Mouse (Mus musculus): ENCODE measurements around the gene Dusp28. TPM values are rescaled to one million over a fixed set of nuclear protein-coding genes. Genes with fewer than 3 reads are reported as not detected.

Dusp28 gene
- polyA plus RNA-seq, 1 experiment from 2014 or later, result 17.3 TPM

GRCm38 (mm10) chr1:92933611-92934010 is 26.8 kb downstream of the Dusp28 start:
- Histone ChIP-seq H3K9me3 (ENCODE audit: control insufficient read depth, low read length) (no peaks in the 10 kb centered on the region), H3K27me3 (replicated peaks; ENCODE audit: control insufficient read depth, insufficient read depth, low read length) (no peaks in the 10 kb centered on the region), H3K27ac (ENCODE audit: low read depth, low read length) (peak overlapping the region; percentile 99), H3K36me3 (ENCODE audit: control insufficient read depth, insufficient read depth, low read length) (peaks cover 3% of the 10 kb centered on the region), H3K4me3 (ENCODE audit: low read length) (peak overlapping the region; percentile 89), H3K9ac (ENCODE audit: low read depth, low read length) (peak overlapping the region; percentile 82), H3K4me2 (ENCODE audit: low read length) (peak overlapping the region; percentile 77), H3K4me1 (ENCODE audit: control insufficient read depth, insufficient read depth, low read depth, low read length) (peaks cover 23% of the 10 kb centered on the region)
- 76% methylated on average over 4 of the region's 4 CpGs for WGBS
- no peak for ATAC-seq

- Histone ChIP-seq H3K27ac (ENCODE audit: low read depth, low read length) (peak within 1 kb of the TSS; percentile 99), H3K36me3 (ENCODE audit: control insufficient read depth, insufficient read depth, low read length) (peaks cover 10% of the 10 kb centered on the region), H3K4me2 (ENCODE audit: low read length) (peak within 1 kb of the TSS; percentile 77), H3K9ac (ENCODE audit: low read depth, low read length) (peak within 1 kb of the TSS; percentile 82), H3K4me1 (ENCODE audit: control insufficient read depth, insufficient read depth, low read depth, low read length) (peaks cover 23% of the 10 kb centered on the region), H3K4me3 (ENCODE audit: low read length) (peak within 1 kb of the TSS; percentile 89), H3K27me3 (replicated peaks; ENCODE audit: control insufficient read depth, insufficient read depth, low read length) (no peaks in the 10 kb centered on the region), H3K9me3 (ENCODE audit: control insufficient read depth, low read length) (no peaks in the 10 kb centered on the region)
- WGBS, result under 1% methylated on average over 45 of the region's 45 CpGs
- ATAC-seq, result peak; percentile 100
Observed at GRCm38 (mm10) chr1:92934182-92934827, 27.5 kb downstream of the Dusp28 start, which contains the start of gene Capn10. Capn10 (plus strand) TSS chr1:92934376.

- WGBS, result 16% methylated on average over 10 of the region's 10 CpGs
- H3K4me3 ChIP-seq (ENCODE audit: low read length), result peak overlapping the region; percentile 89
- no peaks in the 10 kb centered on the region for H3K9me3 ChIP-seq (ENCODE audit: control insufficient read depth, low read length)
- peaks cover 23% of the 10 kb centered on the region for H3K4me1 ChIP-seq (ENCODE audit: control insufficient read depth, insufficient read depth, low read depth, low read length)
- H3K4me2 ChIP-seq (ENCODE audit: low read length), result peak overlapping the region; percentile 77
- H3K27ac ChIP-seq (ENCODE audit: low read depth, low read length), result peak overlapping the region; percentile 99
- H3K36me3 ChIP-seq (ENCODE audit: control insufficient read depth, insufficient read depth, low read length), result peaks cover 20% of the 10 kb centered on the region
- no peak for ATAC-seq
- peak overlapping the region; percentile 82 for H3K9ac ChIP-seq (ENCODE audit: low read depth, low read length)
- H3K27me3 ChIP-seq (replicated peaks; ENCODE audit: control insufficient read depth, insufficient read depth, low read length), result no peaks in the 10 kb centered on the region
Observed at GRCm38 (mm10) chr1:92935054-92935962, 28.5 kb downstream of the Dusp28 start.

GRCm38 (mm10) chr1:92935977-92936376 is 29.2 kb downstream of the Dusp28 start:
- no peak overlapping the region for H3K27ac ChIP-seq (ENCODE audit: low read depth, low read length)
- no peaks in the 10 kb centered on the region for H3K9me3 ChIP-seq (ENCODE audit: control insufficient read depth, low read length)
- peaks cover 23% of the 10 kb centered on the region for H3K4me1 ChIP-seq (ENCODE audit: control insufficient read depth, insufficient read depth, low read depth, low read length)
- H3K27me3 ChIP-seq (replicated peaks; ENCODE audit: control insufficient read depth, insufficient read depth, low read length), result no peaks in the 10 kb centered on the region
- peak overlapping the region; percentile 89 for H3K4me3 ChIP-seq (ENCODE audit: low read length)
- H3K36me3 ChIP-seq (ENCODE audit: control insufficient read depth, insufficient read depth, low read length), result peaks cover 24% of the 10 kb centered on the region
- peak overlapping the region; percentile 59 for H3K9ac ChIP-seq (ENCODE audit: low read depth, low read length)
- ATAC-seq, result no peak
- WGBS, result 40% methylated on average over 2 of the region's 2 CpGs
- H3K4me2 ChIP-seq (ENCODE audit: low read length), result peak overlapping the region; percentile 77

GRCm38 (mm10) chr1:92936467-92936866 is 29.7 kb downstream of the Dusp28 start:
- 58% methylated on average over 3 of the region's 3 CpGs for WGBS
- Histone ChIP-seq H3K9me3 (ENCODE audit: control insufficient read depth, low read length) (no peaks in the 10 kb centered on the region), H3K9ac (ENCODE audit: low read depth, low read length) (peak overlapping the region; percentile 59), H3K36me3 (ENCODE audit: control insufficient read depth, insufficient read depth, low read length) (peaks cover 26% of the 10 kb centered on the region), H3K27ac (ENCODE audit: low read depth, low read length) (no peak overlapping the region), H3K4me3 (ENCODE audit: low read length) (peak overlapping the region; percentile 89), H3K27me3 (replicated peaks; ENCODE audit: control insufficient read depth, insufficient read depth, low read length) (no peaks in the 10 kb centered on the region), H3K4me2 (ENCODE audit: low read length) (peak overlapping the region; percentile 77), H3K4me1 (ENCODE audit: control insufficient read depth, insufficient read depth, low read depth, low read length) (peaks cover 23% of the 10 kb centered on the region)
- ATAC-seq, result no peak

- Histone ChIP-seq H3K27ac (ENCODE audit: low read depth, low read length) (no peak overlapping the region), H3K9ac (ENCODE audit: low read depth, low read length) (no peak overlapping the region), H3K36me3 (ENCODE audit: control insufficient read depth, insufficient read depth, low read length) (peaks cover 31% of the 10 kb centered on the region), H3K9me3 (ENCODE audit: control insufficient read depth, low read length) (no peaks in the 10 kb centered on the region), H3K4me3 (ENCODE audit: low read length) (no peak overlapping the region), H3K4me2 (ENCODE audit: low read length) (no peak overlapping the region), H3K27me3 (replicated peaks; ENCODE audit: control insufficient read depth, insufficient read depth, low read length) (no peaks in the 10 kb centered on the region), H3K4me1 (ENCODE audit: control insufficient read depth, insufficient read depth, low read depth, low read length) (peaks cover 23% of the 10 kb centered on the region)
- 92% methylated on average over 3 of the region's 3 CpGs for WGBS
- no peak for ATAC-seq
Observed at GRCm38 (mm10) chr1:92937797-92938196, 31.0 kb downstream of the Dusp28 start.

- Histone ChIP-seq H3K4me1 (ENCODE audit: control insufficient read depth, insufficient read depth, low read depth, low read length) (peaks cover 19% of the 10 kb centered on the region), H3K4me2 (ENCODE audit: low read length) (no peak overlapping the region), H3K9me3 (ENCODE audit: control insufficient read depth, low read length) (no peaks in the 10 kb centered on the region), H3K4me3 (ENCODE audit: low read length) (no peak overlapping the region), H3K27me3 (replicated peaks; ENCODE audit: control insufficient read depth, insufficient read depth, low read length) (no peaks in the 10 kb centered on the region), H3K36me3 (ENCODE audit: control insufficient read depth, insufficient read depth, low read length) (peaks cover 43% of the 10 kb centered on the region), H3K27ac (ENCODE audit: low read depth, low read length) (no peak overlapping the region), H3K9ac (ENCODE audit: low read depth, low read length) (no peak overlapping the region)
- no peak for ATAC-seq
- WGBS, result 88% methylated on average over 4 of the region's 4 CpGs
Observed at GRCm38 (mm10) chr1:92939746-92940145, 33.0 kb downstream of the Dusp28 start.

GRCm38 (mm10) chr1:92943219-92943989 is 36.6 kb downstream of the Dusp28 start:
- peaks cover 69% of the 10 kb centered on the region for H3K36me3 ChIP-seq (ENCODE audit: control insufficient read depth, insufficient read depth, low read length)
- no peak for ATAC-seq
- no peaks in the 10 kb centered on the region for H3K27me3 ChIP-seq (replicated peaks; ENCODE audit: control insufficient read depth, insufficient read depth, low read length)
- no peak overlapping the region for H3K4me3 ChIP-seq (ENCODE audit: low read length)
- no peak overlapping the region for H3K4me2 ChIP-seq (ENCODE audit: low read length)
- no peak overlapping the region for H3K9ac ChIP-seq (ENCODE audit: low read depth, low read length)
- WGBS, result 95% methylated on average over 19 of the region's 19 CpGs
- no peaks in the 10 kb centered on the region for H3K9me3 ChIP-seq (ENCODE audit: control insufficient read depth, low read length)
- no peaks in the 10 kb centered on the region for H3K4me1 ChIP-seq (ENCODE audit: control insufficient read depth, insufficient read depth, low read depth, low read length)
- no peak overlapping the region for H3K27ac ChIP-seq (ENCODE audit: low read depth, low read length)

Data from hindbrain, embryonic 16.5 days (tissue).